ENCODE assay signal across 24 mouse cellular contexts in genomic region chr14:31978196-31978595, GRCm38 (mm10). TPM values are rescaled to one million over a fixed set of nuclear protein-coding genes. Genes with fewer than 3 reads are reported as not detected.
"Had no signal": no experiment of that assay in that cellular context is flagged by ENCODE, and none has a peak within 500 bp of the region (broad histone marks: within the 10 kb centered on the region; RNA-seq: fewer than 3 reads in every experiment).

No protein-coding gene starts in this region.

- H3K27ac ChIP-seq: heart, embryonic 10.5 days; hindbrain, embryonic 13.5 days; hindbrain, embryonic 15.5 days; hindbrain, postnatal 0 days; kidney, embryonic 15.5 days; kidney, postnatal 0 days; limb, embryonic 13.5 days; limb, embryonic 15.5 days; liver, embryonic 13.5 days had no signal

- H3K4me3 ChIP-seq: heart, embryonic 10.5 days; heart, embryonic 12.5 days; hindbrain, embryonic 13.5 days; hindbrain, embryonic 15.5 days; kidney, embryonic 15.5 days; limb, embryonic 13.5 days; limb, embryonic 15.5 days; liver, embryonic 13.5 days had no signal

- DNase-seq: forebrain, postnatal 0 days; heart, postnatal 10 days; kidney, adult 11 months; kidney, adult 2 months; kidney, adult 9 months; kidney, postnatal 14 days; kidney, postnatal 36 days; layer of hippocampus, adult 9-11 months; layer of hippocampus, postnatal 36 days; left cerebral cortex, postnatal 4 days; liver, embryonic 13.5 days had no signal

- ATAC-seq: forebrain, postnatal 0 days; hindbrain, postnatal 0 days; intestine, embryonic 16.5 days had no signal

- H3K9ac ChIP-seq: forebrain, postnatal 0 days; heart, embryonic 12.5 days; hindbrain, embryonic 13.5 days; hindbrain, embryonic 15.5 days; kidney, embryonic 15.5 days; limb, embryonic 13.5 days; limb, embryonic 15.5 days; liver, embryonic 13.5 days had no signal

- H3K36me3 ChIP-seq: heart, embryonic 10.5 days; heart, embryonic 12.5 days; hindbrain, embryonic 13.5 days; hindbrain, embryonic 15.5 days; kidney, embryonic 15.5 days; limb, embryonic 13.5 days; limb, embryonic 15.5 days; liver, embryonic 13.5 days had no signal

- H3K27me3 ChIP-seq: heart, embryonic 12.5 days; hindbrain, embryonic 13.5 days; hindbrain, embryonic 15.5 days; kidney, embryonic 15.5 days; limb, embryonic 13.5 days; limb, embryonic 15.5 days had no signal

- H3K4me1 ChIP-seq: heart, embryonic 12.5 days; hindbrain, embryonic 13.5 days; hindbrain, embryonic 15.5 days; kidney, embryonic 15.5 days; limb, embryonic 13.5 days; limb, embryonic 15.5 days had no signal

- H3K4me2 ChIP-seq: heart, embryonic 12.5 days; hindbrain, embryonic 13.5 days; hindbrain, embryonic 15.5 days; kidney, embryonic 15.5 days; limb, embryonic 13.5 days; limb, embryonic 15.5 days; liver, embryonic 11.5 days; liver, embryonic 13.5 days had no signal

- H3K9me3 ChIP-seq: heart, embryonic 10.5 days; heart, embryonic 12.5 days; hindbrain, embryonic 13.5 days; hindbrain, embryonic 15.5 days; kidney, embryonic 15.5 days; limb, embryonic 15.5 days; liver, embryonic 13.5 days had no signal

RNA-seq across cellular contexts. Expression of gene Galnt15, which starts 50.6 kb away (rescaled TPM):
- total RNA-seq: hematopoietic stem cell, adult 5-6 weeks had no signal
- polyA plus RNA-seq: limb, embryonic 11.5 days; liver, embryonic 11.5 days; liver, embryonic 13.5 days had no signal
